In genomic region chr16:96654054-96654453, GRCm38 (mm10) we compare ENCODE assay signal across 20 mouse cellular contexts.
"Had no signal": no experiment of that assay in that cellular context is flagged by ENCODE, and none has a peak within 500 bp of the region (broad histone marks: within the 10 kb centered on the region; RNA-seq: fewer than 3 reads in every experiment).

No protein-coding gene starts in this region.

- H3K27me3 ChIP-seq: limb, embryonic 12.5 days; limb, embryonic 15.5 days; liver, embryonic 13.5 days; megakaryocyte, embryonic 14.5 days; midbrain, embryonic 13.5 days had no signal

- DNase-seq: kidney, adult 2 months; kidney, postnatal 25 days; layer of hippocampus, postnatal 36 days; left cerebral cortex, postnatal 4 days; liver, embryonic 13.5 days; lung, adult 2 months; lung, postnatal 14 days; lung, postnatal 4 days; retina, postnatal 1 day; right cerebral cortex, postnatal 25 days; thymus, adult 2 months; thymus, postnatal 14 days; thymus, postnatal 4 days had no signal

- H3K36me3 ChIP-seq: limb, embryonic 12.5 days; limb, embryonic 15.5 days; liver, embryonic 13.5 days; midbrain, embryonic 10.5 days had no signal

- ATAC-seq: intestine, postnatal 0 days; midbrain, embryonic 13.5 days; midbrain, embryonic 16.5 days had no signal
